Mouse (Mus musculus) frontal cortex, postnatal 36 days (tissue): ENCODE measurements around the gene Pi4ka.
A peak's percentile ranks its signal among the peaks of the same experiment; 100 is the strongest.

ENCODE experiments used
- DNase-seq, 2 experiments: peaks; one replicate each; pipeline ENCODE4 v3.0.0; 2022; ENCODE audit warnings: low spot score in 2 of 2

Pi4ka gene

GRCm38 (mm10) chr16:17405736-17406443 lies at the start of gene Pi4ka, which contains the start of gene Snap29:
Gene Pi4ka, minus strand, starts transcription at chr16:17406314.
Gene Snap29, plus strand, starts transcription at chr16:17405986.
- peak; percentile 99 to 100 for DNase-seq

DNA sequence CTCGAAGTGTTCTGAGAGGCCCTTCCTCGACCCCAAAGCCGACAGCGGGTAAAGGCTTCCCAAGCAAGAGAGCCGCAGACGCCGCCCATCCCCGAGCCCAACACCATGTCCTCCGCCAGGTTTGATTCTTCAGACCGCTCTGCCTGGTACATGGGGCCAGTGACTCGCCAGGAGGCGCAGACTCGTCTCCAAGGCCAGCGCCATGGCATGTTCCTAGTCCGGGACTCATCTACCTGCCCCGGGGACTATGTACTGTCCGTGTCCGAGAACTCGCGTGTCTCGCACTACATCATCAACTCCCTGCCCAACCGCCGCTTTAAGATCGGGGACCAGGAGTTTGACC lies 46.2 kb upstream of the Pi4ka start:
- DNase-seq, result peak; percentile 41 to 50

GRCm38 (mm10) chr16:17451541-17452372 lies 45.6 kb upstream of the Pi4ka start, which contains the start of gene Crkl:
Gene Crkl, plus strand, starts transcription at chr16:17451987.
- DNase-seq, result peak; percentile 97

DNA sequence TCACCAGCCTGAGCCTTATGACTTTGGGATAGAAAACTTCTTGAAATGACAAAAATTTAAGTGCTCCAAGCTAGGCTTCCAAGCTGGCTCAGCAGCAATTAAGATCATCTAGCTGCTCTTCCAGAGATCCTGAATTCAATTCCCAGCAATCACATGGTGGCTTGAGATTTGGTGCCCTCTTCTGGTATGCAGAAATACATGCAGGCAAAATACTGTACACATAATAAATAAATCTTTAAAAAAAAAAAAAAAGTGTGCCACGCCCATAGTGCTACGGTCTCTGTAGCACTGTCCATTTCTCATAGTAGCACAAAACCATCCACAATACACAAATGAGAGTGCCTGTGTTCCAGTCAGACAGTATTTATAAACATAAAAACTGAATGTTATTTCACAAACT lies 26.5 kb upstream of the Pi4ka start:
- DNase-seq, result no peak

DNA sequence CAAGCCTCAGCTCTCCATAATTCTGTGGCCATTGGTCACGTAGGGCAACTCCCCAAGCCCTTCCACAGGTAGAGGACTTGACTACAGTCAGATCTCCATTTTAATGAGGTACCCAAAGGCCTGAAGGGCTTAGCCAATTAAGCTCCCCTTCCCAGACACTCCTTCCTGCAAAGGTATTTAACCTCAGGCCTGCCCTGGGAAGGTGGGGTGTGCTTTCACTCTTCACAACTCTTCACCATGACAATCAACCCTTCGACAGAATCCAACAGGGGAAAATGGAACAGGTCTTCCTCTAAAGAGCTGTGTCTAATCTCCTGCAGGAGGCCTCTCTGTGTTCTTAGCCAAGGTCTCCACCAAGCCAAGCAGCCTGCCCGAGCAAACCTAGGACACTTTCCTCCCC lies 16.9 kb upstream of the Pi4ka start:
- DNase-seq, result no peak

DNA sequence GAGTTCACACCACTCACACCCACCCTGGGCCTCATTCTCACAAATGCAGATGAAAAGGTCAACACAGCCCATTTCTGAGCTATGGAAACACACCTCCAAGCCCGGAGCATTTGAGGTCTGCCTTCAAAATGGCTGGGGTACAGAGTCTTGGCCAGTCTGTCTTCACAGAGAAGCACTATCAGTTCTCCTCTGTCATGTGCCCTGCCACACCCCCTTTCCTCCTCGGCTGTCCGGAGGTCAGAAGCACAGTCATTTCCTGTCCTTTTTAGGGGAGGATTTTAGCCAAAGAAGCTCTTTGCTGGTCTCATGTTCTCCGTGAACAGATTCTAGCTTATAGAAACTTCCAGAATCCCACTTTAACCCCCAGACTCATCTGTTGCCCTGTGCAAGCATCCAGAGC lies 4.1 kb upstream of the Pi4ka start:
- DNase-seq, result no peak

- DNase-seq, result no peak
Observed at GRCm38 (mm10) chr16:17409046-17409445, 2.9 kb upstream of the Pi4ka start.

GRCm38 (mm10) chr16:17406512-17407231 lies 558 bp upstream of the Pi4ka start:
- DNase-seq, result peak; percentile 6 to 34

- DNase-seq, result peak; percentile 90 to 91
Observed at GRCm38 (mm10) chr16:17405271-17405696, 830 bp downstream of the Pi4ka start.

DNA sequence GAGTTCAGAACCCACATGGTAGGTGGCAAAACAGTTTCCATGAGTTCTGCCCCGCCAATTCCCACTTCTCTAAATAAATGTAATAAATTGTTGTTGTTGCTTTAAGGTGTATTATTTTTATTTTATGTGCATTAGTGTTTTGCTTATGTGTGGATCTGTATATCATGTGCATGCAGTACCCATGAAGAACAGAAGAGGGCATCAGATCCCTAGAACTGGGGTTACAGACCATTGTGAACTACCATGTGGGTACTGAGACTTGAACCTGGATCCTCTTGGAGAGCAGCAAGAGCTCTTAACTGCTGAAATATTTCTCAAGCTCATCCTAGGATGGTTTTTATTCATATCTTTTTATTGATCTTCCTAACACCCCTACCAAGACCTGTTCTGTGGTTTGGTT lies 3.3 kb downstream of the Pi4ka start:
- DNase-seq, result peak in 1 of 2 experiments; percentile 23

GRCm38 (mm10) chr16:17392784-17393183 lies 13.3 kb downstream of the Pi4ka start:
- DNase-seq, result no peak

DNA sequence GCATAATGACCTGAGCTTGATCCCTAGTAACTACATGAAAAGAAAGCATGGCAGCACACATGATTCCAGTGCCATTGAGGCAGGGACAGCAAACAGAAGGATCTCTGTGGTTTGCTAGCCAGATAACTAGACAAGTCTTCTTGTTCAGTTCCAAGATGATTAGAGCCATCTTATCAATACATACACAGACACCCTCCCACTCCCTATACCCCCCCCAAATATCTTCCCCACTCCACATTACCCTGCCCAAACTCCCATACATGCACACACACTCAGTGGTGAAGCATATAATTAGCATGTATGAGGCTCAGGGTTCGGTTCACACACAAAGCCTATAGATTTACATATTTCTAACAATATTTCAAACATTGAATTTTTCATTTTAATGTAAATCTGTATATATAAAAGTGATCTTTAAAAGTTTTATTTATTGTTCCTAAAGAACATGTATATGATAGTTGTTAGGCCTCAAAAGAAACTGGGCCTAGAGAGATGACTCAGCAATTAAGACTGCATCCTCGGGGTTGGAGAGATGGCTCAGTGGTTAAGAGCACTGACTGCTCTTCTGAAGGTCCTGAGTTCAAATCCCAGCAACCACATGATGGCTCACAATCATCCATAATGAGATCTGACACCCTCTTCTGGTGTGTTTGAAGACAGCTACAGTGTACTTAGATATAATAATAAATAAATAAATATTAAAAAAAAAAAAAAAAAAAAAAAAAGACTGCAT lies 22.4 kb downstream of the Pi4ka start:
- no peak for DNase-seq

DNA sequence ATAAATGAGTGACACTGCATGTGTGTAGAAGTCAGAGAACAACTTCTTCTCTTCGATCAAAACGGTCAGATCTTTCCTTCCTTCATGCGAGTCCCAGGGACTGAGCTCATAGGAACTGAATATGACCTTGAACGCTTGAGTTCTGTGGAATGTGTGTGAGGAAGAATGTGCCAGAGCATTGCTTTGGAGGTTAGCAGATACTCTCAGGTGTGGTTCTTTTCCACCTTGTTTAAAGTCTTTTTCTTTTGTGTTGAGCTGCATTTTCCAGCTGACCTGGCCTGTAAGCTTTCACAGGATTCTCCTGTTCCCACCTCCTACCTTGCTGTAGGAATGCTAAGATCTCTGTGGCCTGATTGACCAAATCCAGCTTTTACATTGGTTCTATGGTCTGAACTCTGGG lies 23.8 kb downstream of the Pi4ka start:
- no peak for DNase-seq

DNA sequence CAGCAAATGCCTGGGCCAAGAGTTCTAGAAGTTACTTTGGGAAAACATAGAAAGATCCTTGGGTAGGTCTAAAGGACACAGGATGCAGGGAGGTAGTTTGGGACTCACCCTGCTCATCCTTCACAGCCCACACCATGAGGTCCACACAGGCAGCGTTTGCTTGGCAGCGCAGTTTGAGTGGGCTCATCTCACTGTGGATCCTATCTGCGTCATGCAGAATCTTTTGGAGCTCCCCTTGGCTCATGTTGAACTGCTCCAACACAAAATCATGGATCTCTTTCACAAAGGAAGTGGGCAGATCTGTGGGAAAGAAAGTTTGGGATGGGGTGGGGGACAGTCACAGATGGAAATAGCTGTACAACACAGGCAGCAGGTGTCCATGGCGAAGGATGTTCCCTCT lies 47.3 kb downstream of the Pi4ka start:
- DNase-seq, result peak; percentile 24 to 31

DNA sequence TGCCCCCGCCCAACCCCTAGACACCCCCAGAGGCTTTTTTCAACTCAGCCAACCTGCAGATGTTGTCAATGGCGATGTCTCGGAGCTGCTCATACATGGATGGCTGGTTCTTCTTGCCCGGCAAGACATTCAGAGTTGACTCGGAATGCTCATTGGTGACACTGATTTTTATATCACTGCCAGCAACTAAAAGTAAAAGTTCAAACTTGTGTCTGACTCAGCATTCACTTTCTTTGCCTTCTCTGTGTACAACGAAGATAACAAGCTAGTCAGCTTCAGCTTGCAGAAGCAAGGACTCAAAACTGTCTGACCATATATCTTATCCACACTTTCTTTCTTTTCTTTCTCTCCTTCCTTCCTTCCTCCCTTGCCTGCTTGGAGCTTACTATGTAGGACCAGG lies 50.1 kb downstream of the Pi4ka start:
- no peak for DNase-seq

DNA sequence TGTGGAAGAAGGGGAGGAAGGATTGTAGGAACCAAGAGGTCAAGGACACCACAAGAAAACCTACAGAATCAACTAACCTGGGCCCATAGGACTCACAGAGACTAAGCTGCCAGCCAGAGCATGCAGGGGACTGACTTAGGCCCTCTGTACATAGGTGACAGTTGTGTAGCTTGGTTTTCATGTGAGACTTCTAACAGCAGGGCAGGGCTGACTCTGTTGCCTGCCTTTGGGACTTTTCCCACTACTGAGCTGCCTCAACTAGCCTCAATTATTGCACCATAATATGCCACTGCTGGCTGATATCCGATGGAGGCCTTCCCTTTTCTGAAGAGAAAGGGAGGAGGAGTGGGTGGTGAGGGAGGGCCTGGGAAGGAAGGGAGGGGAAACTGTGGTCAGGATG lies 59.3 kb downstream of the Pi4ka start:
- DNase-seq, result no peak

DNA sequence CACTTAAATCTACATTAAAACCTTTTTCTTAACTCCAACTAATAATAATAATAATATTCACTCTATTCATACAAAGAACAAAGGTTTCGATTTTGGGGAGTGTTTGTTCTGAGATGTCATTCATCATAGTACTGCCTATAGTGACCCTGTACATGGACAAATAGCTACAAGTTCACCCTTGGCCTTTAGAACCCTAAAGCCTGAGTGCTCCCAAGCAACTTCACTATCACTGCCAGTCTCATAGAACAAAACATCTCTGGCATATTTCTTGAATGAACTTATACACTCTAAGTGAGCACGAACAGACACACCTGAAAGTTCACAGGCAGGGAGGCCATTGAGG lies 60.3 kb downstream of the Pi4ka start:
- no peak for DNase-seq

DNA sequence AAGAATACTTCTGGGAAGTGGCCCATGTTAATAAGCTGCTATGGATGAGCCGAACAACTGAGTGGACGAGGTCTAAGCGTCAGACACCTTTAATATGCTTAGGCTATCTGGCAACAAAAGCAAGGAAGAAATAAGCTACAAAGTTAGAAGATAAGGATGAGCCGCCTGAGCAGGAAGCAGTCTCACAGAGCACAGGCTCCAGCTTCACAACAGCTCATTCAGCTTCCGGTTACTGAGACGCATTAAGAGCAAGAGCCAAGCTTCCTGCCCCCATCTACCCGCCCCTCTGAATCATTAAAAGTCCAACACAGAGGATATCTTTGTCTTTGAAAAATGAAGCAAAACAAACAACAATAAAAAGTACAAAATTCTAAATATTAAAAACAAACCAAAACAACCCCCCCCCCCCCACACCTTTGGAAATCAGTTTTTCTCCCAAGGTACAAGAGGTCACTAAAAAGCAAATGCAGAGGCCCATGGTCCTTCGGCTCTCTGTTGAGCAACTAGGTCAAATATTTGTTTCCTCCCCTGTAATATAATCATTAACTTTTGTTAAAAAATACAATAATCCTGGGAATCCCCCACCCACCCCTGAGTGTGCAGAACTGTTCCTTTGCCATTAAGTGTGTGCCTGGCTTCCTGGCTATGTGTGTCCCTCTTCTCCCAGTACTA lies 60.8 kb downstream of the Pi4ka start:
- DNase-seq, result no peak

DNA sequence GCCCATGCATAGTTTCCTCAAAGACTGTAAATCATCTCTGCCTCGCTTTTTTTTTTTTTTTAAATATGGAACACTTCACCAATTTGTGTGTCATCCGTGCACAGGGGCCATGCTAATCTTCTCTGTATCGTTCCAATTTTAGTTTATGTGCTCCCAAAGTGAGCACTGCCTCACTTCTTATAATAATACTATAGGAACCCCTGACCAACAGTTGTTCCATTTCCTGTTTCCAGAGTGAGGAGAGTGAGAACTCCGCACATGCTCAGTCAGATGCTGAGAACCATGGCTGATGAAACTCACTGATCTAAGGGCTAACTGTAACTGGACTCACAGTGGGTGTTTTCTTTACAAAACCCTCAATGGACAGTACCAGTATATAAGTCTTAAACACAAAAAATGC lies 64.3 kb downstream of the Pi4ka start:
- DNase-seq, result no peak

- DNase-seq, result no peak
Observed at GRCm38 (mm10) chr16:17340705-17341104, 65.4 kb downstream of the Pi4ka start.

DNA sequence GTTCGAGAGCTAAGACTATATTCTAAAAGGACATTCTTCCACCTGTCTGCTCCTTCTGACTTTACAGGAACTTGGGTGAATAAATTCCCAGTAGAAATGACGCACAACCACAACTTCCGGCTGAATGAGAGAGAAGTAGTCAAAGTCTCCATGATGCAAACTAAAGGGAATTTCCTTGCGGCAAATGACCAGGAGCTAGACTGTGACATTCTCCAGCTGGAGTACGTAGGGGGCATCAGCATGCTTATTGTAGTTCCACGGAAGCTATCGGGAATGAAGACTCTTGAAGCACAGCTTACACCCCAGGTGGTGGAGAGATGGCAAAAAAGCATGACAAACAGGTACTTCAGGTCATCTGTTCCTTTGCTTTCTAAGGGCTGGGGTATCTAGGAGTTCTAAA lies 66.4 kb downstream of the Pi4ka start:
- no peak for DNase-seq
